Mouse (Mus musculus) lung, postnatal 14 days (tissue): ENCODE measurements around the gene Zmynd19.
A peak's percentile ranks its signal among the peaks of the same experiment; 100 is the strongest.

ENCODE experiments used
- DNase-seq: peaks from one replicate; pipeline ENCODE4 v3.0.0; 2021

The Zmynd19 gene

DNA sequence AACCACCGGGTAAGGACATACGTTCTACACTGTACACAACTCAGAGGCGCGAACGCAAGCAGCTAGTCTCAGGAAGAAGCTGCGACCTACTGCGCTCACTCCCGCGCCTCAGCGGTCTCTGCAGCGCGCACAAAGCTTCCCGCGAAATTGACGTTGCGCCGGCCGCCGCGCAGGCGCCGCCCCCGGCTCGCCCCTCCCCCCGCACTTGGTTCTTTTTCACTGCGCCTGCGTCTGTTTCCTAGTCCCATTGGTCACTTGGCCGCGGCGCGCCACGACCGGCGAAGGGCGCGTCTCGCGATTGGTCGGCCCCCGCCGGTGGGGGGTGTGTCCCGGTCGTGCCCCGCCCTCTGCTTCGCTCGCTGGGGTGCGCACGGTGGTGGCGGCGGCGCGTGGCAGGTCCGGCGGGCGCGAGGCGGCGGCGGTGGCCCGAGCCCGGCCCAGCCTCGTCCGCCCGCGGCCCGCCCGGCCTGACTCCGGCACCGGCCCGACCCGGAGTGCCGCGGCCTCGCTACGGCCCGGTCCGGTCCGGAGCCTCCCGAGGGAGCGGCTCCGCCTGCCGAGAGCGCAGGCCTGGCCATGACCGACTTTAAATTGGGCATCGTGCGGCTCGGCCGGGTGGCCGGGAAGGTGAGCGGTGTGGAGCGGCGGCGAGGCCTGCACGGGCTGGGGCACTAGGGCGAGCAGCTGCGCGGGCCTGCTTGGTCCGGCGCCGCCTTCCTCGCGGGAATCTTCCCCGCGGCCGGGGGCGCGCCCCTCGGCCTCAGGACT, at the start of gene Zmynd19:
Gene Zmynd19, plus strand, starts transcription at position 372 of the 768 bp plus-strand sequence.
- DNase-seq, result peak; percentile 99

DNA sequence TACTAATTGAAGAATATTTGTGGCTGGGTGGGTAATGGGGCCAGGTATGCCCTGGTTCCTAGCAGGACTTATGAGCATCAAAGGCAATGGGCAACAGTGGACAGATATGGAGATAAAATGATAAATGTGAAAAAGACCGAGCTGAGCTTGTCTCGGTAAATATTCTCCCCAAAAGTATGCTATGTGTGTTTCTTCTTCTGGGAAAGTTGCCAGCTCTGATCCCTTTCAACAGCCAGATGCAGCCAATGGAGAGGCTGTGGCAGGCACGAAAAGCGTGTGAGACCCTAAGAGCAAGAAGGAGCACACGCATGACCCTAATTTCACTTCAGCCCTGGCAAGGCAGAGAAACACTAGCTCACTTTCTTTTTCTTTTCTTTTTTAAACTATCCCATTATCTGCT, 48.5 kb upstream of the Zmynd19 start:
- no peak for DNase-seq

DNA sequence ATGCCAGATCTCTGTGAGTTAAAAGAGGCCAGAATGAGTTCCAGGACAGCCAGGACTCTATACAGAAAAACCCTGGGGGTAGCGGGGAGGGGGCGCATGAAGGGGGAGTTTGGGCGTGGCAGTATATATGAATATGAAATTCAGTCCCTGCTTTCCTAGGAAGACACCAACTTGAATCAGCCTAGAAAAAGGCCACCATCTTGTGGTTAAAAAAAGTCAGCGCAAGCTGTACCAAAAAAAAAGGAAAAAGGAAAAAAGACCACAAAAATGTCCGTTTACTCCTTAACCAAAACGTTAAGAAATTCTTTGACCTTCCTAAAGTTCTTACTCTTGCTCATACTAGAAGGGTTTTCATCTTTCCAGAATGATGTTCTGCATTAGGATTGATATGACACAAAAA, 46.6 kb upstream of the Zmynd19 start:
- no peak for DNase-seq

DNA sequence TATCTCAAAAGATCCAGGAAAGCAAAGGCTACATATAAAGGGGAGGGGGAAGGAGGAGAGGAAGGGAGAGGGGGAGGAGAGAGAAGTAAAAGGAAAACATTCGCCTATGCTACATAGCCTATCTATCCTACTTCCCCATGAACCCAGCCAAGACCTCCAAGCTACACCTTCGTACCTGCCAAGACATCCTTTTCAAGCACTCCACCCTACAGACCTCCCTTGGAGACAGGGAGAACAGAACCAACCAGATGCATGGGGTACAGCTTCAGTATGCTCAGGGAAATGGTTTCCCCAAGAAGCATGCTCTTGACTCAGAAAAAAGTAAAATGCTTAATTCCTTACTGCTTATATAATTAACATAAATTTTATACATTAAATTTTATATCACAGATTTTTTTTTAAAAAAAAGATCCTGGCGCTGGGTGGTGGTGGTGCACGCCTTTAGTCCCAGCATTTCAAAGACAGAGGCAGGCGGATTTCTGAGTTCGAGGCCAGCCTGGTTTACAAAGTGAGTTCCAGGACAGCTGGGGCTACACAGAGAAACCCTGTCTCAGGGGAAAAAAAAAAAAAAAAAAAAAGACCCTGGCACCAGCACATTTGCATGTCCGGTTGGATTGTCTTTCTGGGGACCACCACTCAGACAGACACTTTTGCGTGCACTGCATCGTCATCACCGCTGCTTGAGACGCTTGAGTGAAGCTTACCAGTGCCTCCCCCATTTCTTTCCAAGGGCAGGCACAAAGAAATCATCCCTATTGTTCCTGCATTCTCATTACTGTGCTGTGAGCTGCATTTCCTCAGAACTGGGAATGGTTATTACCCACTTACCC, 44.6 kb upstream of the Zmynd19 start:
- no peak for DNase-seq

DNA sequence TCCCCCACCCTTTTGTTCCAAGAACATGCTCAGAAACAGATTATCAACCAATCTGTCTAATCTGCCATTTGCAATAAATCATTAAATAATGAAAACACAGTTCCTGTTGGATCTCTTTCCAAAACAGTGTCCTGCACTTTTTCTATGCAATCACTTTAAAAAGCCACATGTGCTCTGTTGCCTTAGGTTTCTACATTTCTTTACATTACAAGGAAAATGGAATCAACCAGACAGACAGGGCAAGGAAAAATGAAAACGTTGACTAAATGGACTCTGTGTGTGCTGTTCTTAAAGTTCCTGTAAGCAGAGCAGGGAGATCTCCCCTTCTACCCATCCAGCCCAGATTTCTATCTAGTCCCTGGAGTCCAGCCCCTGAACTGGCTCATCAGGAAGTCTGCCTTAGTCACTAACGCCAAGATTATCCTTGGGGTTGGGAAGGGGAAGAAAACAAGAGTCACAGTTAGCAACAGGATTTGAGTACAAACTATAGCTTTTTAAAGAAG, 43.9 kb upstream of the Zmynd19 start:
- no peak for DNase-seq

DNA sequence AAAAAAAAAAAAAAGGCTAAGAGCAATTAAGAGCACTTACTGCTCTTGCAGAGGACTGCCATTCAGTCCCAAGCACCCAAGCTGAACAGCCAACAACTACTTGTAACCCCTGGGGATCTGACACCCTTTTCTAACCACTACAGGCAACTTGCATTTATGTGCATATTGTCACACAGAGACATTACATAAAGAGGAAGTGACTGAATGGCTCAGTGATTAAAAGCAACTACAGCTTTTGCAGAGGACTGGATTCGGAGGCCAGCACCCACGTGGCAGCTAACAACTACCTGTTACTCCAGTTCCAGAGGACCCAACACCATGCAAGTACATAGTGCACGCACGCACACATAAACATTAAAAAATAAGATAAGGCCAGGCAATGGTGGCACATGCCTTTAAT, 39.1 kb upstream of the Zmynd19 start:
- DNase-seq, result no peak

DNA sequence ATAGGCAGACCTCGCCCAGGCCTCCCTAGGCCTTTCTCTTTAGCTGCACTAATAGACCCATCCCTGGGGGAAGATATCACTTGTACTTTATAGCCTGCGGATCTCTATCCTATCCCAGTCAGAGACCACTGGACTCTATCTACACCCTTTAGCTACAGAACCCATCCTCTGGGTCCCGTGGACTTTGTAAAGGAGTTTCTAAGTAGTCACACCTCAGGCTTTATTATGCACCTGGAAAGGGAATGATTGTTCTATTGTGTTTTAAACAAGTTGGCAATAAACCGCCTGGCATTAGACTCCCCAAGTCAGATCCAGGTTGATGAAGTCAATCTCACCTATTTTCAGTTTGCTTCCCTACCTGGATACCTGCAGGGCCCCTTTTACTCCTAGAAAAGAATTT, 37.4 kb upstream of the Zmynd19 start:
- DNase-seq, result no peak

DNA sequence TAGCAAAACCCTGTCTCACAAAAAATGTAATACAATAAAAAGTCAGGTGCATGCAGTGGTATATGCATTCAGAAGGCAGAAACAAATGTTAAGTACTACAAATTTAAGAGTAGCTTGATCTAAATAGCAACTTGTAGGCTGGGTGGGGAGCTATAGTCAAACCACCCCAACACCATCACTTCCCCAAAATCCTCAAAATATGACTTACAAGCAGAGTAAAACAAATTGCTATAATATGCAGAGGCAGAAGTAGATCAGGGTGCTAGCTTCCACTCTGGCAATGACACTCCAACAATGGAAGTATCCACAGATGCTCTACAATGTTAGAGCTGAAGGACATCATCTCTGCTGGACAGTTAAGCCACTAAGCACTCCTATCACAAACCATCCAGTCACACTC, 37.0 kb upstream of the Zmynd19 start:
- no peak for DNase-seq

DNA sequence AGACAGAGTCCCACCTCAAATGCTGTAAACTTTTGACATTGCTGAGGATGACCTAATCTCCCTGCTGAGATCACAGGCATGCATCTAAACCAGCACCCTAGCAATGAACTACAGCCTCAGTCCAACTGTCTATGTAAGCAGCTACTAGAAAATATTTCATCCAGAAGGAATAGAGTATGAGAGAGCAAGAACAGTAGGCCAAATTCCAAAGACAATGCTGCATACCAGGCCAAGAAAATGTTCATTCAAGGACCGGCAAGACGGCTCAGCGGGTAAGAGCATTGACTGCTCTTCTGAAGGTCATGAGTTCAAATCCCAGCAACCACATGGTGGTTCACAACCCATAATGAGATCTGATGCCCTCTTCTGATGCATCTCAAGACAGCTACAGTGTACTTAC, 34.8 kb upstream of the Zmynd19 start:
- DNase-seq, result no peak

DNA sequence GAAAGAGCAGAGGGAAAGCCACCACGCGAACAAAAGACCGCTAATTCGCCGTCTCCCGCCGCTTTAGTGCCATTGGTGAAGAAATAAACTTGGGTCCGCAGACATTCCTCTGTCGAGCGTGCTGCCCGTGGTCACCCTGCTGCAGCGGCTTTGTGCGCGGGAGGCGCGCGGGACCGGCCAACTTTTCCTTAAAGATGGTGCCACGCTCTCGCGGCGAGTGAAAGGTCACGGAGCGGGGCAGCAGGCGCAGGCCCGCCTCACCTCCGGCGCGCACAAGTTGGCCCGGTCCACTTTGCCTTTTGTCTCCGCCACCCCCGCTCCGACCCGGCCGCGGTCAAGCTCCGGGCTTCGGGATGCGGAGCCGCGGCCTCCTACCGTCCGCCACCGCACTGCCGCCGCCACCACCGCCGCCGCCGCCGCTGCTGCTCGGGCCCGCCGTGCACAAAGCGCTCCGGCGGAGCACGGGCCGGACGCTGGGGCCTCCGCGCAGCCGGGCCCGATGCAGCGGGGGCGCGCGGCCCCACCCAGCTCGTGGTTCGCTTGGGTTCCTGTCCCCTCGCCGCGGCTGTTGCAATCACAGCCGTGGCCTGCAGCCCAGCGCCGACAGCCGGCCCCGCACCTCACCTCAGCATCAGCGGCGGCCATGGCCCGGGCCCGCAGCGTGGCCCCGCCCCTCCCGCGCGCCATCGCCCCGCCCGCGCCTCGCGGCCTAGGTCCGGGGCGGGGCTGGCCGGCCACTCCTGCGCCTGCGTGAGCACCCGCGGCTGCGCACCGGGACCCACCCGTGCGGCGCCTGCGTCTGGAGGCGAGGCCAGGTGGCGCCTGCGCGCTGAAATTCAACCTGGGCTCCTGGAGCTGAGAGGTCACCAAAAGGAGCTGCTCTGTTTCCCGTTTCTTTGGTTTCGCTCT, 30.4 kb upstream of the Zmynd19 start, which contains the start of gene Ehmt1:
Gene Ehmt1, minus strand, starts transcription at position 685 of the 909 bp plus-strand sequence.
- peak; percentile 95 for DNase-seq

DNA sequence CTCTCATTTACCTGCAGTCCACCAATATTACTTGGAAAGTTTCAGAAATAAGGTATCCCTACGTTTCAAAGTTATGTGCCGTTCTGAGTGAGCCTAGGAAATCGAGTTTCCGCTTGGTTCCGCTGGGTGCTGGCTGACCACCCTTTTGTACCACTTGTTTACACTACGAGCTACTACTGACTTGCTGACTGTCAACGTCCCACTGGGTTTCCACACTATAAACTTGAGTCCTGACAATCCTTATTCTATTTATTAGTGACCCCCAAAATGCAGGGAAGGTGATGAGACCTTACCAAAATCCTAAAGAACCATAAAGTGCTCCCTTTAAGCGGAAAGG, 29.8 kb upstream of the Zmynd19 start:
- no peak for DNase-seq

DNA sequence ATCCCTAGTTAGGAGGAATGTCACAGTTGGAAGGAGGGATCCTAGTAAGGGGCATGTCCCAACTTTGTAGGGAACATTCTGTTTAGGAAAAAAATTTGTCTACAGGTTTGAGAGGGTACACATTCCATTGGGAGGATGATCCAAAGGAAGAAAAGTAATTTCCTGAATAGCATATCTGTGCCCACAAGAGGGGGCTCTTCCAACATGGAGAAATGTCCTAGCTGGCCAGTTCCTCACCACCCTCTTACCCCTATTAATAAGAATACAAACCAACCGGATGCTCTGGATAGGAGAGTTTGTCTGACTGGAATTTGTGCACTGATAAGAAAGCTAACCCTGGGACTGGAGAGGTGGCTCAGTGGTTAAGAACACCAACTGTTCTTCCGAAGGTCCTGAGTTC, 26.0 kb upstream of the Zmynd19 start:
- peak; percentile 54 for DNase-seq

DNA sequence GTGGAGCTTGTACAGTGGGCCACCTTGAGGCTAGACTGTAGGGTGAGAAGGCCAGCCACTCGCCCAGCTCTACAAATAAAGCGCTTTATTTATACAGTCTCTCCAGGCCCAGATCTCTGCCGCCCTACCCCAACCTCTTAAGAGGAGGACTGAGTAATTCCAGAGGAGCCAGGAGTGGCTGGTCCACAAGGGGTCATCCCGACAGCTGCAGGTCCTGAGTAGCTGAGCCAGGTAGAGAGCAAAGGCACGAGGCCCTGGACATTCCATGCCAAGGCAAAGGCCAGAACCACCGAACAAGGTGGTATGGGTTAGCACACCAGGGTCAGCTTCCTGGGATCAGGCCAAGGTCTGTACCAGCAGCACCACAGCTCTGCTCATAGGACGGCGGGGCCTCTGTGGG, 24.3 kb upstream of the Zmynd19 start:
- DNase-seq, result no peak

DNA sequence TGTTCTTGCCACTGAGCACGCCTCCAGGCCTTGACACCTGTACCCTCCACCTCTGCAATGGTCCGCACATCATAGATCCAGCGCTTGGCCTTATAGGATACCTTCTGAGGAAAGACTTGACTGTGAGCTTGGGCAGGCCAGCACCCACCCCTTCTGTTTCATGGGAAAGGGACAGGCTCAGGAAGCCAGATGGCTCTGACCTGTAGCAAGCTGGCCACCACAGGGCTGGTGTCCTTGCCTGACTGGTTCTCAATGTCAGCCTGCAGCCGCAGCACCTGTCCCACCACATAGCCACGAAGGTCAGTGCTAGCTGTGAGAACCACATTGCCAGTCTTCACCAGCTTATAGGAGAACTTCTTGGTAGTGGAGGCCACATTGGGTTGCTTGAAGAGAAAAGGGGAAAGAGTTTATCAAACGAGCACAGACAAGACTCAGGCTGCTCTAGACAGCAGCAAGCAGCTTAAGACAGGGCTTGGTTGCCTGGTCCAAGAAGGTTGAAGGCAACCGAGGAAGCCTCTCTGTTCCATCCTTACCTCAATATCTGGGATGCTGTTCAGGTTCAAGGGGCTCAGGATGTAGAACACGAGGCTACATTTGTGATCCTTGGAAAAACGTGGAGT, 23.1 kb upstream of the Zmynd19 start:
- DNase-seq, result no peak

DNA sequence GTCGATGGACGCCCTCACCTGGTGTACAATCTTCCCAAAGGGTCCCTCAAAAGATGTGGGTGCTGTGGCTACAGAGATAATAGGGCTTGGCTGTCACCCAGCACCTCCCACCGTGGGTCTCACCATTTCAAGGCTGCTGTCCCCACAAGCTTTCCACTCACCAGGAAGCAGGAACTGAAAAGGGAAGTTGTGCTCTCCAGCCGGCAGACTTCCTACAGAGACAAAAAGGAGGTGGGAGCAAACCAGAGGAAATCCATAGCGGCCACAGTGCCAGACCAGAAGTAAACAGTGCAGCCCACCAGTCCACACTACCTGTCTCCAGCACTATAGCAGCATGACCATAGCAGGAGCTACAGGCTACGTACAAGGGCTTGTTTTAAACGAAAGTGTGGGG, 22.6 kb upstream of the Zmynd19 start:
- DNase-seq, result no peak

DNA sequence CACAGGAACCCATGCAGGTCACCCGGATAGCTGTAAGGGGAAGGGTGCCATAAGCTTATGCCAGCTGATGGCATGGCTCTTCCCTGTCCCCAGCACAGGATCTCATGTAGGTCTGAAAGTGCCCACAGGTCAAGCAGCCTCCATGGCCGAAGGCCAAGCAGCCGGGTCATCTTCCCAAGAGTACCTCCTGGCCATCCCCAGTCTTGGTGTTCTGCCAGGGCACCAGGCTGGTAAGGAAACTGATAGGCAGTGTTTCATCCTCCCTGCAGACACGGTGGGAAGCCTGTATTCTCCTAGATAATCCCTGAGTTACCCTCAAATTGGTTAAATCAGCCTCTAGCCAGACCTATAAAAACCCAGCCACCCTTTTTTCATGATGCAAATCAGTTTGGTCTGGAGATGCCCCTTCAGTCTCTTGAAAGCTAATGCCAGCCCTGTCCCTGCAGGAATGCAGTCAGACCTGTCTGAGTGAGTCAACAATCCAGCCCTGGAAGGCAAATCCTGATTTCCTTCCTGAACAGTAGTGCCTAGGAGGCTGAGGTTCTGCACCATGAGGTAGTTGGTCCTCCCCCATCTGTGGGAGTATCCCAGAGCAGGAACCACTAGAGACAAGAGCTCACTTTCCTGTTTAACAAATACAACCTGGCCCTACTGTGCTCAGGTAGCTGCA, 21.6 kb upstream of the Zmynd19 start:
- peak; percentile 66 for DNase-seq

DNA sequence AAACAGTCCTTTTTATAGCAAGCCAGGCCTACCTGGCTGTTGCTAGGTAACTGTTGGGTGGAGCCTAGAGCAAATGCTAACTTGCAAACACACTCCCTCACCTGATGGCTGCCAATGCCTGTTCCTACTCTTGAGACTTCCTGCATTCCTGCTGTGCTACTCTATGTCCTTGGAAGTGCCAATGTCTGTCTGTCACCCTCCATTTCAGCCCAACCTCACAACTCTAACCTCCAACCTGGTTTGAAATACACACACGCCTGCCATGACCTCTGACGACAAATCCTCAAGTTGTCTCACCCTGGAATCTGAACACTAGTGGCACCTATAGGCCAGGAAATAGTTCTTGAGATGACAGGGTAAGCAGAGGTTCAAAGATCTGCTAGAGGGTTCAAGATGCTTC, 20.5 kb upstream of the Zmynd19 start:
- DNase-seq, result peak; percentile 42

DNA sequence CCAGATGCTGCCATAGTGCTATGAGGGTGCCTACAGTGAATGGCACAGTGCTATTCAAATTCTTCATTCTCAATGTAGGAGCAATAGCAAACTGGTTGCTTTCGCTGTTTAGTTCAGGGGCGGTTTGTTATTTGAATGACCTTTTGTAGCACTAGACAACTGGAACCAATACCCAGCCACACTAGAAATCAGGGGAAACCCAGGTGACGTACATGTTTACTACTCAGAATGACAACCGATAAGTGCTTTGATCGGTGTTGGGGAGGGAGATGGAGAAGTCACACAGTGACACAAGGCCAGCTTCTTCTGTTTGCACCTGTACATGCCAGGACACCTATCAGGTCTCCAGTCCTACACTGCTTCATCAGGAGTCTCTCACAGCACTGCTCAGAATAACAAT, 20.0 kb upstream of the Zmynd19 start:
- DNase-seq, result no peak

DNA sequence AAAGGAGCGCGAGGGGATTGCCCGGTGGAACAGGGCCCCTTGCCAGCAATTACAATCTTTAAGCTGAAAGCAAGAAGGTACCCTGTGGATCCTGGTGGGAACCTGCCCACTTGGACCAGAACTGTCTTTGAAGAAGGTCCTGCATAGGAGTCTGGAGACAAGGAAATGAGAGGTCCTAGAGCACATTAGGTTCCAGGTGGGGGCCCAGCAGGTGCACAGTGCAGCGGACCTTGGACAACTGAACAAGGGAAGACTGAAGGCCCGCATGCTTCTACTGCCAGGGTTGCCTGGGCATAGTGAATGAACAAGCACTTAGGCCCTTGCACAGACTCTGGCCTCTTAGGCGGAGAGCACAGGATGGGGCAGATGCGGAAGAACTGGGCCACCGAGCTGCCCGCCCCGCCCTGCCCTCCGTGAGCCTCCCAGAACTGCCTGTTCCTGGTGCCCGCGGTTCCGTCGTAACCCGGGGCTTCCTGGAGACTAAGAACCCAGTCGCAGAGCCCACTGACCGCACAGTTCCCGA, 15.1 kb upstream of the Zmynd19 start:
- DNase-seq, result no peak

DNA sequence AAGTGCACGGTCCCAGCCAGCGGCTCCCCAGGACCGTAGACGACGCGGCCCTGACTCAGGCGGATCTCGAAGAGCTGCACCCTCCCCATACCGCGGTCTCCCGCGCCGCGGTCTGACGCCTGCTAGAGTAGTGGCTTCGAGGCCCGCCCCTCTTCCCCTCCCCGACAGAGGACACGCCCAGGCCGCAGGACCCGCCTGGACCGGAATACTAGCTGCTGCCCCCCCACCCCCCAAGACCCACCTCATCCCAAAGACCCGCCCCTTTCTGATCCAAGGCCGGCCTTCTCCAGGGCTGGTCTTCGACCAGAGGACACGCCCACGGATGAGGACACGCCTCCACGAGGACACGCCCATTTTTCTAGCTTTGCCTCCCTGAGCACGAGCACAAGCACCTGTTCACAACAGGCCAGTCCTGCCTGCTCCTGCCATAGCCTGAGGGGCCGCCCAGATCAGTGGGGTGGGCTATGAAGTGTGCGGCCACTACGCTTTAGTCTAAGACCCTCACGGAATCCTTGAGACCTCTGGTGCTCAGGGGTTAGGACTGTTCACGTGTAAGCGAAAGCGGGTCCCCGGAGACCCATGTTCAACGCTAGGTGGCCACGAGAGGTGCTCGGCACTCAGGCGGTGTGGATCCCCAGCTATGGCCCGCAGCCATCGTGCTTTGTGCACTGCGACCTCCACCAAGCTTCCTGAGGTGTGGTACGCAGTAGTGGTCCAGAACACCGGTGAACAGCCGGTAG, 14.4 kb upstream of the Zmynd19 start, which contains the start of gene Arrdc1:
Gene Arrdc1, minus strand, starts transcription at position 196 of the 740 bp plus-strand sequence.
- peak; percentile 94 for DNase-seq

DNA sequence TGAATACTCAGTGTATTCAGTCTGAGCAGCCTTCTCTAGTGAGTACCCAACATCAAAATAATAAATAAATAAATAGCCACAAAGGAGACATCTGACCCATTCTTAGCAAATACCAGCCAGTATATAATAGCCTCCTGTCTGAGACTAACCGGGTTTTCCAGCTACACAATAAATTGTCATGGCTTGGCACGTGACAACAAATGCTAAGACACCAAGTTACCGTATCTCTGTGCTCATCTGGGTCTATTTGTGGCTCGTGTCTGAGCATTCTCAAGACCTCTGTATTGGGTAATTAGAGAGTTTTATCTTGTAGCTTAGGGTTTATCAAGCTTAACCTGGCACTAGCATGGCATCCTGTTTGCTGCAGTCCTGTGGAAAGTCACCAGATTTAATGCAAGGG, 7.5 kb upstream of the Zmynd19 start:
- no peak for DNase-seq
